Mouse (Mus musculus) CH12.LX (cell line): ENCODE data around the gene Atp4b. TPM values are rescaled to one million over a fixed set of nuclear protein-coding genes. Genes with fewer than 3 reads are reported as not detected.

Source experiments
- DNase-seq: peaks from one replicate; pipeline ENCODE4 v3.0.0-alpha.2; 2013; ENCODE audit errors: extremely low read depth
- H3K27ac ChIP-seq: 2 replicates; pipeline ENCODE4 v1.5.1; 2012; ENCODE audit warnings: low read depth, mild to moderate bottlenecking, control low read depth, moderate library complexity; ENCODE audit not compliant: insufficient read depth
- H3K27me3 ChIP-seq: replicated peaks from 2 replicates; pipeline ENCODE3; 2012; ENCODE audit warnings: inconsistent platforms
- H3K36me3 ChIP-seq, 2 experiments: replicated peaks in 1 of 2; 2 replicates each; pipeline versions ENCODE3 to v1.6.1; 2012; ENCODE audit warnings: inconsistent platforms in 1 of 2, low read length in 1 of 2, mild to moderate bottlenecking in 1 of 2, mixed read lengths in 1 of 2, moderate library complexity in 1 of 2; ENCODE audit not compliant: control insufficient read depth in 1 of 2, insufficient read depth in 1 of 2
- H3K4me1 ChIP-seq, 2 experiments: 2 replicates each; pipeline ENCODE4 v1.6.1; 2012; ENCODE audit warnings: inconsistent platforms in 1 of 2, moderate library complexity in 1 of 2; ENCODE audit not compliant: insufficient read depth in 2 of 2, control insufficient read depth in 1 of 2
- H3K4me2 ChIP-seq: 2 replicates; pipeline ENCODE4 v1.6.1; 2012; ENCODE audit warnings: low read depth, mild to moderate bottlenecking, control low read depth; ENCODE audit not compliant: poor library complexity, insufficient read depth, severe bottlenecking
- H3K4me3 ChIP-seq, 3 experiments: fragments of 150-350 bp in 1 of 3; sonication (generic) in 1 of 3; replicated peaks in 1 of 3; 2 replicates each; pipeline versions ENCODE3 to v1.5.1; 2011 to 2012; ENCODE audit warnings: low read depth in 2 of 3, low read length in 2 of 3, mild to moderate bottlenecking in 2 of 3, moderate library complexity in 2 of 3, control low read depth in 1 of 3, improper control_type of control experiment in 1 of 3, inconsistent platforms in 1 of 3, mixed read lengths in 1 of 3; ENCODE audit not compliant: poor library complexity in 1 of 3
- H3K79me2 ChIP-seq: replicated peaks from 2 replicates; pipeline ENCODE4 v1.6.1; 2012; ENCODE audit warnings: mild to moderate bottlenecking, moderate library complexity; ENCODE audit not compliant: control insufficient read depth, poor library complexity, insufficient read depth, severe bottlenecking; ENCODE audit errors: extremely low read depth
- H3K9ac ChIP-seq: 2 replicates; pipeline ENCODE4 v1.6.1; 2012; ENCODE audit warnings: low read depth, mild to moderate bottlenecking, control low read depth, moderate library complexity; ENCODE audit not compliant: insufficient read depth
- H3K9me3 ChIP-seq: replicated peaks from 2 replicates; pipeline ENCODE3; 2012; ENCODE audit warnings: low read length, inconsistent platforms, mixed read lengths
- BHLHE40 ChIP-seq: IDR thresholded peaks from 2 replicates; pipeline ENCODE4 v1.6.1; 2011; ENCODE audit warnings: mild to moderate bottlenecking, low read depth, low read length, improper control_type of control experiment
- CHD2 ChIP-seq: IDR thresholded peaks from 2 replicates; pipeline ENCODE4 v1.6.1; 2011; ENCODE audit warnings: low read length, improper control_type of control experiment
- CTCF ChIP-seq, 2 experiments: IDR thresholded peaks in 1 of 2; conservative IDR thresholded peaks in 1 of 2; 2 replicates each; pipeline ENCODE4 v1.5.1; 2011 to 2012; ENCODE audit warnings: low read depth in 2 of 2, low read length in 2 of 2, improper control_type of control experiment in 1 of 2, inconsistent platforms in 1 of 2, mild to moderate bottlenecking in 1 of 2, moderate library complexity in 1 of 2
- E2F4 ChIP-seq: IDR thresholded peaks from 2 replicates; pipeline ENCODE4 v1.6.1; 2011; ENCODE audit warnings: low read depth, low read length, improper control_type of control experiment; ENCODE audit not compliant: insufficient replicate concordance
- EP300 ChIP-seq: IDR thresholded peaks from 2 replicates; pipeline ENCODE4 v1.6.1; 2011; ENCODE audit warnings: low read length, improper control_type of control experiment
- ETS1 ChIP-seq: conservative IDR thresholded peaks from 2 replicates; pipeline ENCODE4 v1.6.1; 2012; ENCODE audit warnings: low read depth, mild to moderate bottlenecking, inconsistent platforms, low read length, improper control_type of control experiment, moderate library complexity
- GABPA ChIP-seq: IDR thresholded peaks from 2 replicates; pipeline ENCODE4 v1.6.1; 2012; ENCODE audit warnings: low read depth, low read length, improper control_type of control experiment, inconsistent platforms; ENCODE audit not compliant: insufficient replicate concordance
- IRF4 ChIP-seq: IDR thresholded peaks from 2 replicates; pipeline ENCODE4 v1.6.1; 2014; ENCODE audit warnings: low read depth, mild to moderate bottlenecking, inconsistent platforms, low read length, improper control_type of control experiment
- JUN ChIP-seq: IDR thresholded peaks from 2 replicates; pipeline ENCODE4 v1.6.1; 2011; ENCODE audit warnings: low read depth, mild to moderate bottlenecking, low read length, improper control_type of control experiment, moderate library complexity; ENCODE audit not compliant: insufficient read depth
- MAFK ChIP-seq: IDR thresholded peaks from 2 replicates; pipeline ENCODE4 v1.6.1; 2011; ENCODE audit warnings: low read length, improper control_type of control experiment; ENCODE audit not compliant: insufficient replicate concordance
- MEF2A ChIP-seq: IDR thresholded peaks from 2 replicates; pipeline ENCODE4 v1.6.1; 2014; ENCODE audit warnings: low read depth, mild to moderate bottlenecking, inconsistent platforms, low read length, improper control_type of control experiment, borderline replicate concordance
- MXI1 ChIP-seq: IDR thresholded peaks from 2 replicates; pipeline ENCODE4 v1.6.1; 2011; ENCODE audit warnings: mild to moderate bottlenecking, low read depth, low read length, improper control_type of control experiment
- NELFE ChIP-seq: IDR thresholded peaks from 2 replicates; pipeline ENCODE4 v1.6.1; 2011; ENCODE audit warnings: low read depth, low read length, improper control_type of control experiment
- NRF1 ChIP-seq: IDR thresholded peaks from 2 replicates; pipeline ENCODE4 v1.6.1; 2014; ENCODE audit warnings: low read depth, mild to moderate bottlenecking, inconsistent platforms, low read length, improper control_type of control experiment, moderate library complexity
- PAX5 ChIP-seq: IDR thresholded peaks from 2 replicates; pipeline ENCODE4 v1.6.1; 2012; ENCODE audit warnings: low read length, inconsistent platforms, mixed read lengths
- POLR2AphosphoS2 ChIP-seq: IDR thresholded peaks from 2 replicates; pipeline ENCODE4 v1.6.1; 2011; ENCODE audit warnings: low read depth, low read length, improper control_type of control experiment
- SMC3 ChIP-seq: IDR thresholded peaks from 2 replicates; pipeline ENCODE4 v1.6.1; 2011; ENCODE audit warnings: low read depth, low read length, improper control_type of control experiment
- TBP ChIP-seq: conservative IDR thresholded peaks from 2 replicates; pipeline ENCODE4 v1.6.1; 2011; ENCODE audit warnings: low read depth, low read length, improper control_type of control experiment
- TCF12 ChIP-seq: IDR thresholded peaks from 2 replicates; pipeline ENCODE4 v1.6.1; 2014; ENCODE audit warnings: low read depth, mild to moderate bottlenecking, inconsistent platforms, low read length, improper control_type of control experiment
- ZC3H11A ChIP-seq: IDR thresholded peaks from 2 replicates; pipeline ENCODE4 v1.6.1; 2012; ENCODE audit warnings: low read depth, mild to moderate bottlenecking, inconsistent platforms, low read length, improper control_type of control experiment
- ZKSCAN1 ChIP-seq: IDR thresholded peaks from 2 replicates; pipeline ENCODE4 v1.6.1; 2012; ENCODE audit warnings: low read depth, inconsistent platforms, low read length, improper control_type of control experiment, borderline replicate concordance
- dilution Hi-C: fragments of 300-500 bp; cut with MboI; formaldehyde crosslinking; loops from 2 replicates; pipeline ENCODE4 v1.14.3; 2020; ENCODE audit warnings: low sequenced_read_pairs; ENCODE audit not compliant: extremely low pct_unique_long_range_greater_than_20kb, extremely low pct_ligation_motif_present
- in situ Hi-C: fragments of 300-500 bp; cut with MboI; formaldehyde crosslinking; loops from 3 replicates; pipeline ENCODE4 v1.14.3; 2019; ENCODE audit warnings: low sequenced_read_pairs, low pct_ligation_motif_present, low pct_unique_long_range_greater_than_20kb, mixed read lengths
- polyA plus RNA-seq: library from polyadenylated mRNA; unstranded; fragments of >175 nt; gene quantifications from 2 replicates; pipeline ENCODE4 v1.2.1, GENCODE M21; 2012; ENCODE audit warnings: low read depth; ENCODE audit not compliant: insufficient read length
- total RNA-seq, 2 experiments: library from RNA; depleted of rRNA; stranded (reverse); fragments of 300-350 nt in 1 of 2; fragments of >200 nt in 1 of 2; gene quantifications; 2 replicates each; pipeline ENCODE4 v1.2.3; 2012 to 2014

The Atp4b gene
- total RNA-seq (2012; rRNA removed) (not detected in 2 replicates), total RNA-seq (2014; rRNA removed) (not detected in 2 replicates), polyA plus RNA-seq (not detected in 2 replicates)

GRCm38 (mm10) chr8:13396725-13397124 is at the start of gene Atp4b:
Gene Atp4b (minus strand): TSS chr8:13396825.
- dilution Hi-C loops (no loop called here), in situ Hi-C loops (no loop called here)
- Histone ChIP-seq H3K4me1 (no peaks in the 10 kb centered on the region), H3K36me3 (no peaks in the 10 kb centered on the region), H3K27ac (no peak within 1 kb of the TSS), H3K4me3 (no peak within 1 kb of the TSS), H3K9ac (no peak within 1 kb of the TSS), H3K9me3 (no peaks in the 10 kb centered on the region), H3K4me2 (no peak within 1 kb of the TSS), H3K27me3 (no peaks in the 10 kb centered on the region), H3K79me2 (no peaks in the 10 kb centered on the region)
- no peak for DNase-seq
- TF ChIP-seq E2F4 = no peak

DNA sequence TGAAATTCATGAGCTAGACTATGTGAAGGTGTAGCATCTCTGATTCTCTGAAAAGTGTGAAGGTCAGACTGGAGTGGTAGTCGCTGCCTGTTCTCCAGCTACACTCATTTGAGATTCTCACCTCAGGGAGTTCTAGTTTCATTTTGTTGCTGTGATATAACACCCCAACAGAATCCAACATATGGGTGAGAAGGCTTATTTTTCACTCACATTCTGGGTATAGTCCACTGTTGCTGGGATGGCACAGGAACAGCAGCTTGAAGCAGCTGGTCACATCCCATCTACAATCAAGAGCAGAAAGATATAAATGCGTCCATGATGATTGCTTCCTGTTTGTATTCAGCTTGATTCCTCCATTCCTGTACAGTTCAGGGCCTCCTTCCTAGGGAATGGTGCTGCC is 45.5 kb upstream of the Atp4b start:
- Histone ChIP-seq H3K4me1 (no peaks in the 10 kb centered on the region), H3K9me3 (peaks cover 7% of the 10 kb centered on the region), H3K9ac (no peak overlapping the region), H3K4me3 (no peak overlapping the region), H3K27me3 (peaks cover 96% of the 10 kb centered on the region), H3K36me3 (no peaks in the 10 kb centered on the region), H3K4me2 (no peak overlapping the region), H3K79me2 (no peaks in the 10 kb centered on the region), H3K27ac (no peak overlapping the region)
- dilution Hi-C loops = no loop called here
- no peak for DNase-seq
- TF ChIP-seq IRF4 (no peak), NRF1 (no peak), BHLHE40 (no peak), TBP (no peak), GABPA (no peak), ZC3H11A (no peak), MAFK (no peak), CTCF (conservative IDR thresholded peaks at IDR 0.05 in 1 of 2, IDR thresholded peaks at IDR 0.05 in 1 of 2; ENCODE audit: low read depth in 2 of 2, low read length in 2 of 2) (no peak), TCF12 (no peak), SMC3 (no peak), JUN (no peak), MXI1 (no peak), MEF2A (no peak), POLR2AphosphoS2 (no peak), NELFE (no peak), PAX5 (no peak), EP300 (no peak), ETS1 (no peak), CHD2 (no peak), ZKSCAN1 (no peak)
- in situ Hi-C loops = no loop called here
